Mouse (Mus musculus) liver, embryonic 14.5 days (tissue): Measurements from ENCODE around the gene Mgam.

Experiments
- CTCF ChIP-seq: IDR thresholded peaks from 2 replicates; pipeline ENCODE4 v1.5.1; 2016; ENCODE audit warnings: antibody characterized with exemption, low read depth, control low read depth
- EP300 ChIP-seq: IDR thresholded peaks from 2 replicates; pipeline ENCODE4 v1.6.1; 2016; ENCODE audit warnings: antibody characterized with exemption, low read depth

- TF ChIP-seq CTCF, result no peak
- TF ChIP-seq EP300, result no peak
Measured at GRCm38 (mm10) chr6:40660930-40661329, 32.3 kb downstream of the Mgam start.
